Mouse (Mus musculus) myocyte (in vitro differentiated cells): ENCODE results near the gene Olfr461.

ENCODE experiments used
- E2F4 ChIP-seq: IDR thresholded peaks from one replicate; pipeline ENCODE4 v1.6.1; 2011; ENCODE audit warnings: mild to moderate bottlenecking, control low read depth, moderate library complexity; ENCODE audit not compliant: insufficient read depth
- POLR2AphosphoS2 ChIP-seq: IDR thresholded peaks from one replicate; pipeline ENCODE4 v1.6.1; 2011; ENCODE audit warnings: low read depth, control low read depth; ENCODE audit not compliant: insufficient read length
- REST ChIP-seq: IDR thresholded peaks from one replicate; pipeline ENCODE4 v1.6.1; 2011; ENCODE audit warnings: mild to moderate bottlenecking, control low read depth, moderate library complexity; ENCODE audit not compliant: insufficient read depth, insufficient read length

DNA sequence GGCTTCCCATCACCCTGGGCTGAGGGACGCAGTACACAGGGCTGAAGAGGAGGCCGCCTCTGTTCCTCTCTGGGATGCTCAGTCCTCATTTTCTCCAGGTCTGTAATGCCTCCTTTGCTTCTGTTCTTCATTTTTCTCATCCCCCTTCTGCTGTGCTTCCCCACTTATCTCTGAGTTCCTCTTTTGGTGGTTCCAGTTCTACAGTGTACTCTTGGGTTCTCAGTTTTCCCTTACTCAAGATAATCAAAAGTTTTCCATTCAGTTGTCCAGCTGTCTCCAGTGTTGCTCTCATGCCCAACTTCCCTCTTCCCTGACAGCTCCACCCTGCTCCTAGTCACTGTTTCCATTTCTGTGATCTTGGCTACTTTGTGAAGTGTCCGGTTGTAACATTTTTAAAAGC, 18.8 kb upstream of the Olfr461 start:
- TF ChIP-seq REST (no peak), POLR2AphosphoS2 (no peak), E2F4 (no peak)
